Mouse (Mus musculus) pancreas, adult 10 weeks (tissue): Measurements from ENCODE around the gene Oscp1. TPM values are rescaled to one million over a fixed set of nuclear protein-coding genes. Genes with fewer than 3 reads are reported as not detected.

ENCODE experiments used
- polyA plus RNA-seq: library from polyadenylated mRNA; stranded (reverse); fragments of 350-450 nt; fragmentation: Illumina TruSeq; extraction: RNeasy Lipid Tissue Mini Kit (QIAGEN cat#74804); gene quantifications from one replicate; pipeline ENCODE4 v1.2.3, GENCODE M21; 2015; ENCODE audit warnings: low read depth, low replicate concordance; ENCODE audit not compliant: insufficient read depth

Gene Oscp1
- 17.9 TPM for polyA plus RNA-seq

GRCm38 (mm10) chr4:126058134-126058996 is at the start of gene Oscp1:
TSS of gene Oscp1 (plus strand) at chr4:126058565.

GRCm38 (mm10) chr4:126024303-126024900 is 34.0 kb upstream of the Oscp1 start, which contains the start of gene Csf3r:
TSS of gene Csf3r (plus strand) at chr4:126024550.

GRCm38 (mm10) chr4:126046851-126047585 is 11.3 kb upstream of the Oscp1 start, which contains the start of gene Mrps15:
TSS of gene Mrps15 (plus strand) at chr4:126046925.

GRCm38 (mm10) chr4:126096464-126097111 is 38.2 kb downstream of the Oscp1 start, which contains the start of gene Lsm10:
TSS of gene Lsm10 (plus strand) at chr4:126096623.

GRCm38 (mm10) chr4:126103590-126104068 is 45.3 kb downstream of the Oscp1 start, which contains the start of gene Stk40:
TSS of gene Stk40 (plus strand) at chr4:126103957.

Other genes with a start within 250 kb of the Oscp1 start
- gene Csf3r, start 34.0 kb upstream of the Oscp1 start, polyA plus RNA-seq, result 0.28 TPM
- gene Mrps15, start 11.6 kb upstream of the Oscp1 start, polyA plus RNA-seq, result 19.4 TPM
- gene Lsm10, start 38.1 kb downstream of the Oscp1 start, polyA plus RNA-seq, result 7.9 TPM
- 9.7 TPM for gene Stk40, start 45.4 kb downstream of the Oscp1 start, polyA plus RNA-seq
- gene Eva1b, start 89.2 kb downstream of the Oscp1 start, polyA plus RNA-seq, result 17.3 TPM
- gene Sh3d21, start 104.9 kb downstream of the Oscp1 start, polyA plus RNA-seq, result 2.9 TPM
- gene Thrap3, start 144.2 kb downstream of the Oscp1 start, polyA plus RNA-seq, result 49.2 TPM
- 12.6 TPM for gene Map7d1, start 197.8 kb downstream of the Oscp1 start, polyA plus RNA-seq
- 13.9 TPM for gene Trappc3, start 203.8 kb downstream of the Oscp1 start, polyA plus RNA-seq
- gene Col8a2, start 228.2 kb downstream of the Oscp1 start, polyA plus RNA-seq, result 0.42 TPM